Mouse (Mus musculus) right cerebral cortex, postnatal 25 days (tissue): ENCODE measurements around the gene Clic4.
"Not testable (repeated sequence)": the region's sequence is repeated elsewhere in the genome, so short reads cannot be mapped to it uniquely, and the experiment has no call there.

Source experiments
- DNase-seq: peaks from one replicate; pipeline ENCODE4 v3.0.0; 2022

Gene Clic4

GRCm38 (mm10) chr4:135230661-135231060, 42.0 kb downstream of the Clic4 start:
- no peak for DNase-seq

DNA sequence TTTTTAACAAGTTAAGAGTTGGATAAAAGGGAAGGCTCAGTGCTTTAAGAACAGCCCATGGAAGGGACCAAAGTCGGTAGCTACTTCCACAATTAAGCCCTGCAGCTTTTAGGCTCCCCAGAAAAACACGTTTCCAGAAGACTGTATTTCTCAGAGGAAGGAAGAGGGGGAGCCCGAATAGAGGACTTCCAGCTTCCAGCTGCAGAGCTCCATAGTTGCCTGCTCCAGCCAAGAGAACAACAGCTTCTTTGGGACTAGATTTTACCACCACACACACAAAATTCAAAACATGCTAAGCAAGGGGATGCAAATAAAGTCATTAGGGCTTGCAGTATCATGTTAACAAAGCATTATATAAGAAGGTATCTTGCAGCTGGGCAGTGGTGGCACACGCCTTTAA, 42.7 kb downstream of the Clic4 start:
- DNase-seq: no peak

DNA sequence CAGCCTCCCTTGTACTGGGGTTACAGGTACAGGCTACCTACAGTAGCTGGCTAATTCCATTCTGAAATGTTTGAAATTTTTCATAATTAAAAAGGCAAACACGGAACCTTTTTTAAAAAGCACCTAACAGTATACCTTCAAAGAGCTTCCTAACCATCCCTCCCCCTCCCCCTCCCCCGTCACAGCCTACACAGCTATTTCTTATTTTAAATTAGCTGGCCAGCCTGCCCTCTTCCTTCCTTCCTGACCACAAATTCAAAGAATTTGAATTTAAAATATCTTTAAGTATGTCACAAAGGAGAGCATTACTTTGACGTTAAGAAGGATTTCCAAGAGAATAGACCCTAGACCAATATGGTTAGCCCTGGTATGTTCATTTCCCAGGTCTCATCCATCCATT, 44.5 kb downstream of the Clic4 start:
- no peak for DNase-seq

- no peak for DNase-seq
Observed at GRCm38 (mm10) chr4:135226008-135226667, 46.5 kb downstream of the Clic4 start.

GRCm38 (mm10) chr4:135223808-135224207, 48.8 kb downstream of the Clic4 start:
- no peak for DNase-seq

GRCm38 (mm10) chr4:135221632-135222407, 50.8 kb downstream of the Clic4 start:
- no peak for DNase-seq

- no peak for DNase-seq
Observed at GRCm38 (mm10) chr4:135220641-135221040, 52.0 kb downstream of the Clic4 start.

GRCm38 (mm10) chr4:135219652-135220051, 53.0 kb downstream of the Clic4 start:
- peak; percentile 63 for DNase-seq

DNA sequence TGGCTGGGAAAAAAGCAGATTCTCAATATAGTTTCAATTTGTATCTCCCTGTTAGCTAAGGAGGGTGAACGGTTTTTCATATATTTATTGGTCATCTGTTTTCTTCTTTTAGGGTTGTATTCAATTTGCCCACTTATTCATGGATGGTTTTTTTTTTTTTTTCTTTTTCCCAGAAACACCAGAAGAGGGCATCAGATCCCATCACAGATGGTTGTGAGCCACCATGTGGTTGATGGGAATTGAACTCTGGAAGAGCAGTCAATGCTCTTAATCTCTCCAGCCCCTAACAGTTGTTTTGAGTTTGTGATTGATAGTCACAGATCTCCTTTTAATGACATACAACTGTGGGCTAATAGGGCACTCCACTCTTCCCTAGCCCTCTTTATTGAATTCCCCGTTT, 62.8 kb downstream of the Clic4 start:
- DNase-seq: no peak

- peak; percentile 66 for DNase-seq
Observed at GRCm38 (mm10) chr4:135205711-135206600, 66.7 kb downstream of the Clic4 start.

GRCm38 (mm10) chr4:135205254-135205653, 67.4 kb downstream of the Clic4 start:
- DNase-seq: no peak

GRCm38 (mm10) chr4:135204666-135205065, 67.9 kb downstream of the Clic4 start:
- no peak for DNase-seq

DNA sequence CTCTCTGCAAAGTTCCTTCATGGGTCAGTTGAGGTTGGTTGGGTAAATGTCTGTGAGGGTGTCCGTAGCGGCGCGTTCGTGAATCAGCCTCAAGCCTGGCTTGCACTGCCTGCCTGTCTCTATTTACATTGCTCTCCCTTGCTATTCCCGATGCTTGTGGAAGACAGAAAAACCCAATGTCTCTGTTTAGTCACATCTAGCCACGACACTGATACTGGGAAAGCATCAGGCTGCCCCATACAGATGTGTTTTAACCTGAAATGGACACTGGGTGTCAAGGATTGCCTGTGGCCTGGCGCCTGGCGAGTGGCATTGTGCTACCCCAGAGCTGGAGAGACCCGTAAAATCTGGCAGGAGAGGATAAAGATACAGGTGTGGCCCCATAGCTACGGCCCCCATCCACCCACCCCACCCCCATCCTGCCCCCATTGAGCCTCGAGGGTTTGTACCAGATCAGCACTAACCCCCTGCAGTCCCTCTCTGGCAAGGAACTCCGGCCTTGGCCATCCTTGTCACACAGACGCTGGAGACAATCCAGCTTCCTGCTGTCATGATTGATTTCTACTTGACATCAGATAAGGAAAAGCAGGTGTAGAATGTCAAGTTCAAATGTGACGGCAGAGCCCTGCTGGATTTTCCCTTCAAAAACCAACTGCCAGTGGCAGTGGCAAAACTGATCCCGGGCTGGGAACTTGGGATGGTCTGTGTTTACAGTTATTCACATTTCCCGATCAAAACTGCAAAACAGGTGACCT, 68.6 kb downstream of the Clic4 start:
- DNase-seq: no peak

DNA sequence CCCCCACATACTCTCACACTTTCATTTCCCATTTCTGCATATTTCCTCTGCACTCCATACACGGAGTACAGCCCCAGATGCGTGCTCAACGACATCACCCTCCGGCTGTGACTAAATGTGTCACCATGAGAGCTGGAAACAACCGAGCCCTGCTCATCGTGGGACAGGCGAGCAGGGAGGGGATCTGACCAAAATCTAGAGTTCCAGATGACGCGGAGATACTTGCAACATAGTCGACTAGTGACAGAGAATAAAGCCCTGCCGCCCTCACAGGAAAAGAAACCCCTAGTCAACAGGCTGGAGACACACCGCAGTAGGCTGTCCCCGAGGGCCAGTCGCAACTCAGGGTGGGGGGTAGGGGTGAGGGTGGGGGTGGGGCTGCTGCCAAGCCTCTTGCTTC, 69.3 kb downstream of the Clic4 start:
- no peak for DNase-seq

DNA sequence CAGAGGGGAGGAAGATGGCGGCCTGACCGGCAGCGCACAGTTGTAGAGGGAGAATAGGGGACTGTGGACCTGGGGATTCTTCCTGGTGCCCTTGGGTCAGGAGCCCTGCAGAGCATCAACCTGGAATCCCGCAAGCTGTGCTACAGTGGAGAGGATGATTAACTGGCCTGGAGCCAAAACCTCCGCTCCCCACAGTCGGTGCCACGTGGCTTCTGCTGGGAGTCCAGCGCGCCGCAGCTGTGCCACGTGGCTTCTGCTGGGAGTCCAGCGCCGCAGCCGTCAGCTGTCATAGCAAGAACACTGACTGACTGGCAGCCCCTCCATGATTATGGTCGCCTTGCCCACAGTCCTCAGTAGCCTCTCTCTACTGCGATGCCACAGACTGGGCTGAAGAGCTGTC, 70.8 kb downstream of the Clic4 start:
- no peak for DNase-seq

- DNase-seq: no peak
Observed at GRCm38 (mm10) chr4:135197857-135198256, 74.8 kb downstream of the Clic4 start.

DNA sequence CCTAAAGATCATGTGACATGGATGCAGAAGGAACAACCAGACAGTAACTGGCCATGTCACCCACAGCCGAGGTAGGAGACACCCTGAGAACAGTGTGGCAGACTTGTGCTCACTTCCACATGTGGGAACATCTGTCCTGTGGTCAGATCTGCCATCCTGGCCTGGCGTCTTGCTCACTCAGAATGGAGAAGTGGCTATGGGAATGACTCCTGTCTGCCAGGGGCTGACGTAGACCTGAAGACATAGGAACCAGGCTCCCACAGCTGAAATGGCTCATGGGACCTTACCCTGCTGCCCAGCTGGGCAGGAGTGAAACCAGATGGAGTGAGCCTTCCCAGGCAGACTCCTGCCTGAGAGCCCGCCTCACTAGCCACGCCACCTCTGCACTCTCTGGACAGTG, 79.8 kb downstream of the Clic4 start:
- DNase-seq: no peak

GRCm38 (mm10) chr4:135191604-135192003, 81.0 kb downstream of the Clic4 start:
- no peak for DNase-seq

DNA sequence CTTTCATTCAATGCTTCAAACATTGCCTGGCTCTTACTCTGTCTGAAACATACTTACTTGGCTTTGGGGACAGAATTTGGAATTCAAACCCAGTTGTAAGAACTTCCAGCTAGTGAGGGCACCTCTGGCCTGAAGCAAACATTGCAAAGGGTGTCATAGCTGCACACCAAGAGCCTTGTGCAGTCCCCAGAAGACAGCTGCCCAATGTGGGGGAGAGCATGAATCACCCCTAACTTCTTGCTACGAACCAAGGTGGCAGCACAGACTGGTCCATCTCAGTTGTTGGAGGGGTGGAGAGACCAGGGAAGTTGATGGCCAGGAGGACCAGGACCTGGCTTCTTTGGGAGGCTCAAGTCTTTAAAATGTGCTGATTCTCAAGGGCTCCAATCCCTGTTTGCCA, 81.4 kb downstream of the Clic4 start:
- no peak for DNase-seq

DNA sequence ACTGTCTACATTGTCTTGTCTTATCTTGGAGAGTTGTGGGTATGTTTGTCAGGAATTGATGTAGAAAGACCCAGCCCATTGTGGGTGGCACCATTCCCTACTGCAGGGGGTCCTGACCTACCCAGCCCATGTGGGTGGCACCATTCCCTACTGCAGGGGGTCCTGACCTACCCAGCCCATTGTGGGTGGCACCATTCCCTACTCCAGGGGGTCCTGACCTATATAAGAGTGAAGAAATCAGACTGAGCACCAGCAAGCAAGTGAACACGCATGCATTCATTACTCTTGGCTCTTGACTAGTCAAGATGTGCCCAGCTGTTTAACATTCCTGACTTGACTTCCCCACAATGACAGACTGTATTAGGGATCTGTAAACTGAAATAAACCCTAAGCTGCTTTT, 82.2 kb downstream of the Clic4 start:
- DNase-seq: no peak

DNA sequence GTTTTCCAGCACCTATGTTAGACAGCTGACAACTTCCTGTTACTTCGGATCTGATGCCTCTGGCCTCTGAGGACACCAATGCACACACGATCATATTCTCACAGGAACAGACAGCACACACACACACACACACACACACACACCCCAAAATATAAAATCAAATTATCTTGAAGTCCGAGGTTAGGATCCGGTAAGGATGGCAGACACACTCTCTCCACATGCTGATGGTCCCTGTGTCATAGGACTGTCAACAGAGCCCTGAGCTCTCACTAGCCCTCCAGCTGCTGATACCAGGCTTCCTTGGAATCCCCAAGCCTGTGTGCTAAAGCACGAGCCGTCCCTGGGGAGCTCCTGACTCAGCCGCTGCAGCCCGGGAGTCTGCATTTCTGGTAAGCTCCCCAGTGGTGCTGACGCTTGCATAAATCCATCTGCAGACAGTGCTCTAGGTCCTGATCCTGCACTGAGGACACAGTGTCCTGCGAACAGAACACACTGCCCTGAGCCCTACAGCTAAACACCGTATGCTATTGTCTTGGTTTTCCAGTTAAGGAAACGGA, 83.1 kb downstream of the Clic4 start:
- no peak for DNase-seq

- not testable (repeated sequence) for DNase-seq
Observed at GRCm38 (mm10) chr4:135184277-135184676, 88.3 kb downstream of the Clic4 start.
